Mouse (Mus musculus) CH12.LX (cell line): Measurements from ENCODE around the gene Ttc25.

ENCODE experiments used
- CHD1 ChIP-seq: IDR thresholded peaks from 2 replicates; pipeline ENCODE4 v1.6.1; 2012; ENCODE audit warnings: low read depth, low read length, improper control_type of control experiment, inconsistent platforms
- CTCF ChIP-seq, 2 experiments: IDR thresholded peaks in 1 of 2; conservative IDR thresholded peaks in 1 of 2; 2 replicates each; pipeline ENCODE4 v1.5.1; 2011 to 2012; ENCODE audit warnings: low read depth in 2 of 2, low read length in 2 of 2, improper control_type of control experiment in 1 of 2, inconsistent platforms in 1 of 2, mild to moderate bottlenecking in 1 of 2, moderate library complexity in 1 of 2
- MAFK ChIP-seq: IDR thresholded peaks from 2 replicates; pipeline ENCODE4 v1.6.1; 2011; ENCODE audit warnings: low read length, improper control_type of control experiment; ENCODE audit not compliant: insufficient replicate concordance
- POLR2AphosphoS2 ChIP-seq: IDR thresholded peaks from 2 replicates; pipeline ENCODE4 v1.6.1; 2011; ENCODE audit warnings: low read depth, low read length, improper control_type of control experiment

DNA sequence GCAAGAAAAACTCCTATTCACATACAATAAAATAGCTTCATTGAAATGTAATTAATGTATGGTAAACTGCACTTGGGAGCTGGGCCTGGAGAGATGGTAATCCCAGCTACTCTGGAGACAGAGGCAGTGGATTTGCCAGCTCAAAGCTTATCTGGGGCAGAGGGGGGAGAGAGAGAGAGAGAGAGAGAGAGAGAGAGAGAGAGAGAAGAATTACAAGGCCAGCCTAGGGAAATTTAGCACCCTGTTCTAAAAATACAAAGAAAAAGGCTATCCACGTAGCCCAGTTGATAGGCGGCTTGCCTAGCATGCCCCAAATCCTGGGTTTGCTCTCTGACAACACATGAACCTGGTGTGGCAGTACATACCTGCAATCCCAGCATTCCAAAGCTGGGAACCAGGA, 3.8 kb upstream of the Ttc25 start:
- TF ChIP-seq MAFK (no peak), POLR2AphosphoS2 (no peak), CTCF (conservative IDR thresholded peaks at IDR 0.05 in 1 of 2, IDR thresholded peaks at IDR 0.05 in 1 of 2; ENCODE audit: low read depth in 2 of 2, low read length in 2 of 2) (no peak), CHD1 (no peak)
